Mouse (Mus musculus): Measurements from ENCODE around the gene Bcar3.

DNA sequence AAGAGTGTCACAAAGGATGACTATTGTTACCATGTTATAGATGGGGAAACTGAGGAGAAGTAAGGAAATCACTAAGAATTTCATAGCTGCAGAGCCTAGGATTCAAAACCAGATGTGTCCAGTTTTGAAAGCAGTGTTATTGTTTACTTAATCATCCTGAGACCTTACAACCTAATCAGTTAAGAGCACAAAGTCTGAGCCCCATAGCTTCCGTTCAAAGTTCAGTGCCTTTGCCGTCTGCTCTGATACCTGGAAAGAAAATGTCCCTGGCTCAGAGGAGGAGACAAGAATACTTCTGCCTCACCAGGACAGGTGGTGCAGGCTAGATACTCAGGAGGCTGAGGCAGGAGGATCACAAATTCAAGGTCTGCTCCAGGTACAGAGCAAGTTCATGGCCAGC lies 117.7 kb downstream of the Bcar3 start:
- TF ChIP-seq MAFK (IDR thresholded peaks at IDR 0.05; ENCODE audit: borderline replicate concordance, low read depth, low read length), result no peak
- TF ChIP-seq POLR2A (IDR thresholded peaks at IDR 0.05; ENCODE audit: control insufficient read depth in 1 of 2, insufficient read depth in 1 of 2, low read depth in 1 of 2, low read length in 2 of 2, poor library complexity in 1 of 2), result no peak
- no peak for TF ChIP-seq CTCF (IDR thresholded peaks at IDR 0.05 in 2 of 3, conservative IDR thresholded peaks at IDR 0.05 in 1 of 3; ENCODE audit: control insufficient read depth in 1 of 3, insufficient read depth in 1 of 3, low read depth in 2 of 3, low read length in 3 of 3, poor library complexity in 1 of 3, severe bottlenecking in 1 of 3)
- TF ChIP-seq MAX (IDR thresholded peaks at IDR 0.05; ENCODE audit: low read length), result no peak
- no peak for TF ChIP-seq ZC3H11A (IDR thresholded peaks at IDR 0.05; ENCODE audit: low read depth, low read length)
- no peak for TF ChIP-seq MYB (IDR thresholded peaks at IDR 0.05; ENCODE audit: low read depth, low read length)
- no peak for TF ChIP-seq ZNF384 (IDR thresholded peaks at IDR 0.05; ENCODE audit: low read depth, low read length)
- no peak for TF ChIP-seq MYC (IDR thresholded peaks at IDR 0.05; ENCODE audit: low read depth, low read length)
- TF ChIP-seq ZMIZ1 (IDR thresholded peaks at IDR 0.05; ENCODE audit: low read depth, low read length), result no peak
- TF ChIP-seq E2F4 (IDR thresholded peaks at IDR 0.05; ENCODE audit: borderline replicate concordance, low read depth, low read length), result no peak
- no peak for TF ChIP-seq GATA1 (IDR thresholded peaks at IDR 0.05; ENCODE audit: low read depth, low read length)
- no peak for TF ChIP-seq ELF1 (IDR thresholded peaks at IDR 0.05; ENCODE audit: low read depth, low read length)
- no peak for TF ChIP-seq EP300 (IDR thresholded peaks at IDR 0.05; ENCODE audit: low read depth in 1 of 2, low read length in 2 of 2)

All from MEL (cell line).